Mouse (Mus musculus) C2C12 (cell line): Measurements from ENCODE around the gene Ddx42. TPM values are rescaled to one million over a fixed set of nuclear protein-coding genes. Genes with fewer than 3 reads are reported as not detected.

Experiments used
- H3K27me3 ChIP-seq: one replicate; pipeline ENCODE4 v1.6.1; 2011; ENCODE audit not compliant: control insufficient read depth, insufficient read depth, insufficient read length
- H3K36me3 ChIP-seq: one replicate; pipeline ENCODE4 v1.6.1; 2011; ENCODE audit not compliant: control insufficient read depth, insufficient read depth
- H3K4me3 ChIP-seq: one replicate; pipeline ENCODE4 v1.5.1; 2011; ENCODE audit warnings: mild to moderate bottlenecking, control low read depth; ENCODE audit not compliant: poor library complexity, insufficient read depth, severe bottlenecking
- H3K79me2 ChIP-seq: one replicate; pipeline ENCODE4 v1.6.1; 2011; ENCODE audit not compliant: control insufficient read depth, insufficient read depth
- H3K79me3 ChIP-seq: one replicate; pipeline ENCODE4 v1.6.1; 2011; ENCODE audit warnings: low read depth, control low read depth
- H3ac ChIP-seq: one replicate; pipeline ENCODE3; 2011; ENCODE audit warnings: low read depth; ENCODE audit not compliant: control insufficient read depth, insufficient read length
- CEBPB ChIP-seq: IDR thresholded peaks from one replicate; pipeline ENCODE4 v1.6.1; 2011; ENCODE audit warnings: low read depth, mild to moderate bottlenecking, control low read depth, moderate library complexity
- CTCF ChIP-seq: IDR thresholded peaks from one replicate; pipeline ENCODE4 v1.5.1; 2011; ENCODE audit not compliant: control insufficient read depth, insufficient read depth, insufficient read length
- FOSL1 ChIP-seq: IDR thresholded peaks from one replicate; pipeline ENCODE4 v1.8.0; 2011; ENCODE audit warnings: mild to moderate bottlenecking, low read length; ENCODE audit not compliant: poor library complexity, insufficient read depth, severe bottlenecking
- MAX ChIP-seq: IDR thresholded peaks from one replicate; pipeline ENCODE4 v1.6.1; 2011; ENCODE audit warnings: mild to moderate bottlenecking, control low read depth
- MYOD1 ChIP-seq: IDR thresholded peaks from one replicate; pipeline ENCODE4 v1.6.1; 2011; ENCODE audit warnings: low read depth; ENCODE audit not compliant: control insufficient read depth, insufficient read length
- MYOG ChIP-seq: IDR thresholded peaks from one replicate; pipeline ENCODE4 v1.6.1; 2011; ENCODE audit not compliant: control insufficient read depth, insufficient read length; ENCODE audit errors: extremely low read depth
- USF1 ChIP-seq: IDR thresholded peaks from one replicate; pipeline ENCODE4 v1.6.1; 2011; ENCODE audit warnings: low read depth, mild to moderate bottlenecking, control low read depth, moderate library complexity
- polyA plus RNA-seq: library from polyadenylated mRNA; unstranded; fragments of >200 nt; fragmentation: generic; extraction: Trizol; gene quantifications from one replicate; pipeline ENCODE4 v1.2.1, GENCODE M21; 2012; ENCODE audit warnings: missing spikeins

Ddx42 gene
- polyA plus RNA-seq, 1 experiment = 19.5 TPM

- Histone ChIP-seq H3K4me3 (no peak overlapping the region), H3K79me3 (peaks cover 32% of the 10 kb centered on the region), H3K79me2 (peaks cover 53% of the 10 kb centered on the region), H3K36me3 (peaks cover 49% of the 10 kb centered on the region), H3ac (no peak overlapping the region), H3K27me3 (no peaks in the 10 kb centered on the region)
- TF ChIP-seq MYOD1 = no peak
- no peak for TF ChIP-seq FOSL1
- TF ChIP-seq CTCF = no peak
- no peak for TF ChIP-seq MYOG
- TF ChIP-seq CEBPB = no peak
- TF ChIP-seq USF1 = no peak
- TF ChIP-seq MAX = no peak
Measured at GRCm38 (mm10) chr11:106267871-106268270, 51.1 kb downstream of the Ddx42 start.

GRCm38 (mm10) chr11:106268326-106269059 is 51.8 kb downstream of the Ddx42 start:
- H3K79me3 ChIP-seq = peaks cover 32% of the 10 kb centered on the region
- no peak for TF ChIP-seq MYOD1
- no peak for TF ChIP-seq MAX
- TF ChIP-seq CTCF = no peak
- TF ChIP-seq MYOG = no peak
- no peak for TF ChIP-seq CEBPB
- TF ChIP-seq USF1 = no peak
- TF ChIP-seq FOSL1 = no peak
- H3K36me3 ChIP-seq = peaks cover 43% of the 10 kb centered on the region
- H3K79me2 ChIP-seq = peaks cover 53% of the 10 kb centered on the region
- H3K4me3 ChIP-seq = no peak overlapping the region
- H3K27me3 ChIP-seq = no peaks in the 10 kb centered on the region
- no peak overlapping the region for H3ac ChIP-seq

- Histone ChIP-seq H3K4me3 (no peak overlapping the region), H3K79me3 (peaks cover 32% of the 10 kb centered on the region), H3K79me2 (peaks cover 53% of the 10 kb centered on the region), H3K27me3 (no peaks in the 10 kb centered on the region), H3K36me3 (peaks cover 37% of the 10 kb centered on the region), H3ac (no peak overlapping the region)
- TF ChIP-seq CTCF (no peak), MAX (no peak), USF1 (no peak), CEBPB (no peak), FOSL1 (no peak), MYOD1 (no peak), MYOG (no peak)
Measured at GRCm38 (mm10) chr11:106269060-106269431, 52.3 kb downstream of the Ddx42 start.

GRCm38 (mm10) chr11:106271131-106271793 is 54.5 kb downstream of the Ddx42 start:
- peaks cover 19% of the 10 kb centered on the region for H3K36me3 ChIP-seq
- peaks cover 32% of the 10 kb centered on the region for H3K79me3 ChIP-seq
- H3K27me3 ChIP-seq = no peaks in the 10 kb centered on the region
- H3K4me3 ChIP-seq = peak overlapping the region; percentile 71
- peaks cover 53% of the 10 kb centered on the region for H3K79me2 ChIP-seq
- TF ChIP-seq MAX = no peak
- no peak for TF ChIP-seq CEBPB
- TF ChIP-seq CTCF = no peak
- TF ChIP-seq MYOG = no peak
- TF ChIP-seq MYOD1 = no peak
- TF ChIP-seq USF1 = no peak
- no peak for TF ChIP-seq FOSL1
- H3ac ChIP-seq = peak overlapping the region; percentile 9

- H3K36me3 ChIP-seq = peaks cover 11% of the 10 kb centered on the region
- peaks cover 32% of the 10 kb centered on the region for H3K79me3 ChIP-seq
- TF ChIP-seq MYOD1 (no peak), CTCF (no peak), MYOG (no peak), USF1 (no peak), FOSL1 (no peak), MAX (no peak), CEBPB (no peak)
- peak overlapping the region; percentile 99 for H3ac ChIP-seq
- peak overlapping the region; percentile 71 for H3K4me3 ChIP-seq
- peaks cover 53% of the 10 kb centered on the region for H3K79me2 ChIP-seq
- no peaks in the 10 kb centered on the region for H3K27me3 ChIP-seq
Measured at GRCm38 (mm10) chr11:106271794-106272643, 55.3 kb downstream of the Ddx42 start.
